8 mouse cellular contexts compared by ENCODE assay signal in genomic region chr12:84876481-84877121, GRCm38 (mm10). TPM values are rescaled to one million over a fixed set of nuclear protein-coding genes. Genes with fewer than 3 reads are reported as not detected.
DNase-seq lines count a peak whose midpoint lies in the region; ATAC-seq lines count a peak whose summit lies in the region.

TSS of gene Ltbp2 (minus strand) at chr12:84876532.

- DNase-seq in adipocyte (ENCODE audit: low spot score): peak; percentile 94
- peak; percentile 86 for DNase-seq in embryo, embryonic 10 days (ENCODE audit: low spot score)
- peak; percentile 85 for DNase-seq in gastrocnemius, postnatal 14 days
- peak; percentile 48 to 87 for DNase-seq in left cerebral cortex, postnatal 10 days (ENCODE audit: extremely low spot score in 1 of 2, low spot score in 2 of 2)
- DNase-seq in right cerebral cortex, postnatal 14 days: peak; percentile 86
- DNase-seq in urinary bladder, postnatal 36 days (ENCODE audit: low spot score in 2 of 2): peak; percentile 85 to 87

- intact Hi-C loops in gastrocnemius, postnatal 14 days (cut with DNase I; ENCODE audit: low total_unique reads): loop anchor here (5.0 kb wide), 2 partner anchors 64 to 94 kb away; no protein-coding TSS in a partner anchor
- intact Hi-C loops in left cerebral cortex, postnatal 10 days (cut with DNase I): loop anchor here (10.0 kb wide), 1 partner anchor 92 kb away; no protein-coding TSS in a partner anchor

- ATAC-seq in inflammation-experienced regulatory T-cells, adult 6 months: peak; percentile 70
- peak; percentile 86 for ATAC-seq in megakaryocyte-erythroid progenitor cell, adult 5-6 weeks (replicated peaks; ENCODE audit: low FRiP score, low TSS enrichment, poor library complexity, severe bottlenecking)

RNA-seq across cellular contexts. Expression of gene Ltbp2, which starts in this region (rescaled TPM):
- total RNA-seq in gastrocnemius, postnatal 14 days (2021): 1 to 10 TPM; 1.7 to 1.8 TPM
- not detected for polyA plus RNA-seq in inflammation-experienced regulatory T-cells, adult 6 months (2017; shearing (Covaris generic))
- total RNA-seq in left cerebral cortex, postnatal 10 days (2021): 1 to 10 TPM; 1.4 to 2.0 TPM
- total RNA-seq in megakaryocyte-erythroid progenitor cell, adult 5-6 weeks (2014; fragmentation: Nextera tagmentation): not detected in 2 replicates
- total RNA-seq in megakaryocyte-erythroid progenitor cell, adult 5-6 weeks (2017): not detected in 2 replicates

Comparison
In these comparisons a context has a peak if more than half of its experiments do, and no peak if none do; other contexts are left out.
1. Peak in every context shown above with its lines: DNase-seq and ATAC-seq.
2. Peak in ATAC-seq in inflammation-experienced regulatory T-cells, adult 6 months; RNA of the gene not detected or under 1 TPM.
3. Peak in ATAC-seq in megakaryocyte-erythroid progenitor cell, adult 5-6 weeks; RNA of the gene not detected or under 1 TPM.